15 mouse cellular contexts compared by ENCODE assay signal in genomic region chr12:113322173-113322572, GRCm38 (mm10).
"Had no signal": no experiment of that assay in that cellular context is flagged by ENCODE, and none has a peak within 500 bp of the region (broad histone marks: within the 10 kb centered on the region; RNA-seq: fewer than 3 reads in every experiment).

No protein-coding gene starts in this region.

- DNase-seq: gastrocnemius, postnatal 14 days; gastrocnemius, postnatal 36 days; heart, adult 2 months; heart, postnatal 14 days; heart, postnatal 36 days; kidney, adult 11 months; kidney, adult 2 months; kidney, adult 9 months; kidney, postnatal 14 days; kidney, postnatal 36 days; layer of hippocampus, adult 9-11 months; layer of hippocampus, postnatal 36 days; liver had no signal

- ATAC-seq: hindbrain, postnatal 0 days; intestine, embryonic 16.5 days had no signal
